Mouse (Mus musculus): ENCODE data around the gene Fcer1g. TPM values are rescaled to one million over a fixed set of nuclear protein-coding genes. Genes with fewer than 3 reads are reported as not detected.

The Fcer1g gene
- polyA plus RNA-seq, 1 experiment from 2014 or later = 19.3 TPM

DNA sequence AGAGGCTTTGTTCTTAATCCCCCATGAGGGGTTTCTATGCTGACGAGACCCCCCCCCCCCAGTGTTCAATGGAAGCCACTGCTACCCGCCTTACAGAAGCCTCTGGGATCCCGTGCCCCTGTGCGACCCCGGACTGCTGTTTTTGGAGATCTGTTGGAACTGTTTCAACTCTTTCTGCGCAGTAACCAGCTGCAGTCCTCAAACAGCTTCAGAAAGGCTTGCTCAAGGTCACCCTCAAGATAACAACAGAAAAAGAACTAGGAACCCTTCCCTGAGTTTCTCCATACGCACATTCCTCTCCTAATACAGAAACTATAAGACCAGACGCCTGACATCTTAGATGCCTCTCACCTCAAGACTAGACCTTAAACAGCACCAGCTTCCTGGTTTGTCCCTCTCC, 45.1 kb downstream of the Fcer1g start:
- Histone ChIP-seq H3K27ac (ENCODE audit: low read length) (no peak overlapping the region), H3K9ac (ENCODE audit: low read depth, low read length) (no peak overlapping the region), H3K27me3 (ENCODE audit: control insufficient read depth, insufficient read depth, low read depth, low read length) (no peaks in the 10 kb centered on the region; the same call in 1 of the 2 replicates), H3K4me3 (ENCODE audit: low read depth, low read length) (no peak overlapping the region), H3K36me3 (ENCODE audit: control insufficient read depth, insufficient read depth, low read length) (no peaks in the 10 kb centered on the region), H3K9me3 (replicated peaks; ENCODE audit: control insufficient read depth, low read length, poor library complexity, severe bottlenecking) (no peaks in the 10 kb centered on the region), H3K4me2 (ENCODE audit: low read length) (no peak overlapping the region), H3K4me1 (ENCODE audit: control insufficient read depth, insufficient read depth, low read length) (peaks cover 19% of the 10 kb centered on the region)
- ATAC-seq = no peak
- 10% methylated on average over 8 of the region's 8 CpGs for WGBS

DNA sequence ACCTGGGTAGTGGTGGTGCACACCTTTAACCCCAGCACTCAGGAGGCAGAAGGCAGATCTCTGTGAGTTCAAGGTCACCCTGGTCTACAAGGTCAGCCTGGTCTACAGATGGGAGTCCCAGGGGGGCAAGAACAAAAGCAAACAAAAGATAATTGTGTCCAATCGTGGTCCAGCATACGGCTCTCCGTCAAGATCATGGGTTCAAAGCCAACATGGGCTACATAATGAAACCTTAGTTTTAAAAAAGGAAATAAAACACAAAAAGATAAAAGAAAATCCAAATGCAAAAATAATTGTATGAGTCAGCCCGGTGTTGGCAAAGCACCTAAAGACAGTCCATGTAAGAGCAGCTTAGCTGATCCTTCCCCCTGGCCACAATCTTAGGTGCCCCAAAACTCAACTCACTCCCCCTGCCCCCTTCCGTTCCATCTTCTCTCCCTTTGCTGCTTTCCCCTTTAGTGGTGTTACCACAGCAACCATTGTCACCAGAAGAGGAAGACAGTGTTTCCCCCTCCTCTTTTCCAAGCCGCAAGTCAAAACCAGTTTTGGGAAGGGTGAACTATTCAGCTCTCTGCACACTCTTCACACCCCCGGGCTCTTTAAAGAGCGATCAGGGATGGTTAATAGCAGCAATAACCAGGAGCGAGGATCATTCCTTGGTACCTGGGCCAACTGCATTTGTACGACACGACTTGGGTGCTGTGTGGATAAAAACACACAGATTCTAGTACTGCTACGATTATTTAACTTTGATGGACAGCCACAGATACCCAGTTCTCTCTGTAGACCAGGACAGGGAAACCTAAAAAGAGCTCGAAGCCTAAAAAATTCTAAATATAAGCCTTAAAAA, 46.1 kb downstream of the Fcer1g start:
- H3K4me3 ChIP-seq (ENCODE audit: low read depth, low read length) = no peak overlapping the region
- WGBS = 19% methylated on average over 13 of the region's 13 CpGs
- H3K9me3 ChIP-seq (replicated peaks; ENCODE audit: control insufficient read depth, low read length, poor library complexity, severe bottlenecking) = no peaks in the 10 kb centered on the region
- H3K36me3 ChIP-seq (ENCODE audit: control insufficient read depth, insufficient read depth, low read length) = no peaks in the 10 kb centered on the region
- no peak overlapping the region for H3K9ac ChIP-seq (ENCODE audit: low read depth, low read length)
- H3K4me1 ChIP-seq (ENCODE audit: control insufficient read depth, insufficient read depth, low read length) = peaks cover 10% of the 10 kb centered on the region
- 0 out of 2 replicates have a peak overlapping the region, but pooled peaks have one; percentile 4 for H3K4me2 ChIP-seq (ENCODE audit: low read length)
- no peaks in the 10 kb centered on the region for H3K27me3 ChIP-seq (ENCODE audit: control insufficient read depth, insufficient read depth, low read depth, low read length)
- no peak overlapping the region for H3K27ac ChIP-seq (ENCODE audit: low read length)
- ATAC-seq = no peak; the same call in 1 of the 2 replicates

DNA sequence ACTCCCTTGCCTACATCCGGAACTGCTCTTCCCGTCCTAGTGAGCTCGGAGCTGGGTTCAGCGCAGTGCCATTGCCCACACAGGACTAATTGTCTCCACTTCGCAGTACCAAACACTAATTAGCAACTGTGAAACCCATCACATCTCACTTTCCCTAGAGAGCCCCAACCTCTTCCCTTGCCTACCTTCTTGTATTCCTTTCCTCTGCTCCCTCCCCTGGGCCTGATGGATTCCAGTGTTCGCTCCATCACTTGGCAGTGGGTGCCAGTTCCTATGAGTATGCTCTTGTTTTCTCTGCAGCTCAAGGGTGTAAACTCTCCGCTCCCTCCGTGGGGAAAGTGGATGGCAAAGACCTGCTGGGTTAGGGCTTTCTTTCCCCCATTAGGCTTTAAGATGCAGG, 48.5 kb downstream of the Fcer1g start:
- Histone ChIP-seq H3K4me2 (ENCODE audit: low read length) (no peak overlapping the region), H3K9me3 (replicated peaks; ENCODE audit: control insufficient read depth, low read length, poor library complexity, severe bottlenecking) (no peaks in the 10 kb centered on the region), H3K27me3 (ENCODE audit: control insufficient read depth, insufficient read depth, low read depth, low read length) (no peaks in the 10 kb centered on the region), H3K27ac (ENCODE audit: low read length) (no peak overlapping the region), H3K36me3 (ENCODE audit: control insufficient read depth, insufficient read depth, low read length) (no peaks in the 10 kb centered on the region), H3K4me1 (ENCODE audit: control insufficient read depth, insufficient read depth, low read length) (peaks cover 5% of the 10 kb centered on the region), H3K4me3 (ENCODE audit: low read depth, low read length) (no peak overlapping the region), H3K9ac (ENCODE audit: low read depth, low read length) (no peak overlapping the region)
- 82% methylated on average over 8 of the region's 8 CpGs for WGBS
- ATAC-seq = no peak

DNA sequence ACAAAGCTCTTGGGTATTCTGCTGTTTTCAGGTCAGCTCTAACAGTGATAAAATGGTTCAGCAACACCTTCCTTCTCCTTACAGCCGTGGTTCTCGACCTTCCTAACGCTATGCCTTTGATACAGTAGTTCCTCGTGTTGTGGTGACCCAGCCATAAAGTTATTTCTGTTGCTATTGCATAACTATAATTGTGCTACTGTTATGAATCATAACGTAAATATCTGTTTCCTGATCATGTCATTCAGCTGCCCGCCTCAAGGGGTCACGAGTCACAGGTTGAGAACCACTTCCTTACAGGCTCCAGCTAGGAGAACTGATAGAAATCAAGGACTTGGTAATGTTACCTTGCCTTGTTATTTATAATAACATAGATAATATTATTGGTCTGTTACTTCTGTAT, 49.9 kb downstream of the Fcer1g start:
- 89% methylated on average over 7 of the region's 7 CpGs for WGBS
- Histone ChIP-seq H3K9ac (ENCODE audit: low read depth, low read length) (no peak overlapping the region), H3K4me3 (ENCODE audit: low read depth, low read length) (no peak overlapping the region), H3K27me3 (ENCODE audit: control insufficient read depth, insufficient read depth, low read depth, low read length) (no peaks in the 10 kb centered on the region), H3K4me1 (ENCODE audit: control insufficient read depth, insufficient read depth, low read length) (peaks cover 2% of the 10 kb centered on the region), H3K9me3 (replicated peaks; ENCODE audit: control insufficient read depth, low read length, poor library complexity, severe bottlenecking) (no peaks in the 10 kb centered on the region), H3K4me2 (ENCODE audit: low read length) (no peak overlapping the region), H3K36me3 (ENCODE audit: control insufficient read depth, insufficient read depth, low read length) (no peaks in the 10 kb centered on the region), H3K27ac (ENCODE audit: low read length) (no peak overlapping the region)
- ATAC-seq = no peak

DNA sequence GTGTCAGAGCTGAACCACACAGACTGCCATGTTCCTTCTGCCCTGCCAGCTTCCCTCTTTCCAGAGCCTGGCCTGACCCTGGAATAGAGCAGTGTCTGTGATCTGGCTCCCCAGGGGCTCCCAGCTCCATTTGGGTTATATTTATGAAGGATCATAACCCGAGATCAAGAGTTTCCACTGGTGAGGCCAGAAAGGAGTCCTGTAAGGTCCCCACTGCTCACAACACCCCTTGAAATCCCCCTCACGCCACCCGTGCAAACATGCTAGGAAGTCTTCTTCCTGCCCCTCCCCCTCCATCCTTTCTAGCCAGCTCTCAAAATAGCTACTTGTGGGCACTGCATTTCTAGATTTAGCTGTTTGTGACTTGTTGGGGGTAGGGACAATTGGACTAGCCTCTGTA, 50.5 kb downstream of the Fcer1g start:
- Histone ChIP-seq H3K4me1 (ENCODE audit: control insufficient read depth, insufficient read depth, low read length) (no peaks in the 10 kb centered on the region), H3K36me3 (ENCODE audit: control insufficient read depth, insufficient read depth, low read length) (no peaks in the 10 kb centered on the region), H3K27me3 (ENCODE audit: control insufficient read depth, insufficient read depth, low read depth, low read length) (no peaks in the 10 kb centered on the region), H3K4me3 (ENCODE audit: low read depth, low read length) (no peak overlapping the region), H3K9ac (ENCODE audit: low read depth, low read length) (no peak overlapping the region), H3K9me3 (replicated peaks; ENCODE audit: control insufficient read depth, low read length, poor library complexity, severe bottlenecking) (no peaks in the 10 kb centered on the region), H3K4me2 (ENCODE audit: low read length) (no peak overlapping the region), H3K27ac (ENCODE audit: low read length) (no peak overlapping the region)
- WGBS = 77% methylated on average over 3 of the region's 3 CpGs
- no peak for ATAC-seq

DNA sequence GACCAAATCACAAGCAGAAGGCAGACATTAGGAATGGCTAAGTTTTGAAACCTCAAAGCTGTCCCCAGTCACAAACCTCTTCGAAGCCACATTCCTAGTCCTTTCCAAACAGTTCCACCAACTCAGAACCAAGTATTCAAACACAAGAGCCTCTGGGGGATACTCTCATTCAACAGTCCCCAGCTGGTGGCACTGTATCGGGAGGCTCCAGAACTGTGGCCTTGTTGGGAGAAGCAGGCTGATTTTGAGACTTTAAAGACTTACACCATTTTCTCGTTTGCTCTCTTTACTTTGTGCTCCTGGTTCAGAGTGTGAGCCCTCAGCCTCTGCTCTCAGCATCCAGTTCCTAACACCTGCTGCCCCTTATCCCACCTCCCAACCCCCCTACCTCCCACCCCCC, 51.1 kb downstream of the Fcer1g start:
- 91% methylated on average over 3 of the region's 3 CpGs for WGBS
- Histone ChIP-seq H3K9ac (ENCODE audit: low read depth, low read length) (no peak overlapping the region), H3K9me3 (replicated peaks; ENCODE audit: control insufficient read depth, low read length, poor library complexity, severe bottlenecking) (no peaks in the 10 kb centered on the region), H3K4me2 (ENCODE audit: low read length) (no peak overlapping the region), H3K27me3 (ENCODE audit: control insufficient read depth, insufficient read depth, low read depth, low read length) (no peaks in the 10 kb centered on the region), H3K4me3 (ENCODE audit: low read depth, low read length) (no peak overlapping the region), H3K36me3 (ENCODE audit: control insufficient read depth, insufficient read depth, low read length) (no peaks in the 10 kb centered on the region), H3K27ac (ENCODE audit: low read length) (no peak overlapping the region), H3K4me1 (ENCODE audit: control insufficient read depth, insufficient read depth, low read length) (no peaks in the 10 kb centered on the region)
- ATAC-seq = no peak

Other genes with a start within 250 kb of the Fcer1g start
- 0.14 and 0.16 TPM in 2 replicates for gene Fcgr4, start 215.4 kb downstream of the Fcer1g start, polyA plus RNA-seq (2015; fragmentation: Nextera tagmentation; extraction: Ambion mirVana)
- gene Fcgr3, start 169.4 kb downstream of the Fcer1g start, polyA plus RNA-seq (2015; fragmentation: Nextera tagmentation; extraction: Ambion mirVana) = 6.8 and 9.0 TPM in 2 replicates
- 7.8 and 9.2 TPM in 2 replicates for gene Cfap126, start 120.4 kb downstream of the Fcer1g start, polyA plus RNA-seq (2015; fragmentation: Nextera tagmentation; extraction: Ambion mirVana)
- gene Sdhc, start 83.8 kb downstream of the Fcer1g start, polyA plus RNA-seq (2015; fragmentation: Nextera tagmentation; extraction: Ambion mirVana) = 284 and 311 TPM in 2 replicates
- 0.20 and 0.63 TPM in 2 replicates for gene Mpz, start 83.7 kb downstream of the Fcer1g start, polyA plus RNA-seq (2015; fragmentation: Nextera tagmentation; extraction: Ambion mirVana)
- gene Pcp4l1, start 38.1 kb downstream of the Fcer1g start, polyA plus RNA-seq (2015; fragmentation: Nextera tagmentation; extraction: Ambion mirVana) = 15.1 and 20.7 TPM in 2 replicates
- 0.38 and 0.47 TPM in 2 replicates for gene Nr1i3, start 20.4 kb downstream of the Fcer1g start, polyA plus RNA-seq (2015; fragmentation: Nextera tagmentation; extraction: Ambion mirVana)
- 46.8 and 58.3 TPM in 2 replicates for gene Tomm40l, start 11.9 kb downstream of the Fcer1g start, polyA plus RNA-seq (2015; fragmentation: Nextera tagmentation; extraction: Ambion mirVana)
- gene Apoa2, start 9.3 kb downstream of the Fcer1g start, polyA plus RNA-seq (2015; fragmentation: Nextera tagmentation; extraction: Ambion mirVana) = 2.1 and 3.1 TPM in 2 replicates
- gene Adamts4, start 16.1 kb upstream of the Fcer1g start, polyA plus RNA-seq (2015; fragmentation: Nextera tagmentation; extraction: Ambion mirVana) = 8.7 and 9.1 TPM in 2 replicates
- 218 and 225 TPM in 2 replicates for gene Ndufs2, start 17.0 kb upstream of the Fcer1g start, polyA plus RNA-seq (2015; fragmentation: Nextera tagmentation; extraction: Ambion mirVana)
- 113 and 115 TPM in 2 replicates for gene B4galt3, start 36.0 kb upstream of the Fcer1g start, polyA plus RNA-seq (2015; fragmentation: Nextera tagmentation; extraction: Ambion mirVana)
- 44.4 and 49.5 TPM in 2 replicates for gene Ppox, start 46.8 kb upstream of the Fcer1g start, polyA plus RNA-seq (2015; fragmentation: Nextera tagmentation; extraction: Ambion mirVana)
- gene Usp21, start 53.6 kb upstream of the Fcer1g start, polyA plus RNA-seq (2015; fragmentation: Nextera tagmentation; extraction: Ambion mirVana) = 105 and 112 TPM in 2 replicates
- 105 and 116 TPM in 2 replicates for gene Ufc1, start 60.7 kb upstream of the Fcer1g start, polyA plus RNA-seq (2015; fragmentation: Nextera tagmentation; extraction: Ambion mirVana)
- 53.6 and 55.2 TPM in 2 replicates for gene Dedd, start 94.8 kb upstream of the Fcer1g start, polyA plus RNA-seq (2015; fragmentation: Nextera tagmentation; extraction: Ambion mirVana)
- 53.8 and 56.9 TPM in 2 replicates for gene Nit1, start 111.3 kb upstream of the Fcer1g start, polyA plus RNA-seq (2015; fragmentation: Nextera tagmentation; extraction: Ambion mirVana)
- 146 and 166 TPM in 2 replicates for gene Pfdn2, start 111.3 kb upstream of the Fcer1g start, polyA plus RNA-seq (2015; fragmentation: Nextera tagmentation; extraction: Ambion mirVana)
- 4.3 and 4.6 TPM in 2 replicates for gene Klhdc9, start 126.4 kb upstream of the Fcer1g start, polyA plus RNA-seq (2015; fragmentation: Nextera tagmentation; extraction: Ambion mirVana)
- 3.6 and 3.9 TPM in 2 replicates for gene Nectin4, start 135.7 kb upstream of the Fcer1g start, polyA plus RNA-seq (2015; fragmentation: Nextera tagmentation; extraction: Ambion mirVana)
- 0.45 and 0.59 TPM in 2 replicates for gene Arhgap30, start 154.6 kb upstream of the Fcer1g start, polyA plus RNA-seq (2015; fragmentation: Nextera tagmentation; extraction: Ambion mirVana)
- 197 and 201 TPM in 2 replicates for gene Usf1, start 176.9 kb upstream of the Fcer1g start, polyA plus RNA-seq (2015; fragmentation: Nextera tagmentation; extraction: Ambion mirVana)
- 6.2 and 7.6 TPM in 2 replicates for gene Tstd1, start 184.5 kb upstream of the Fcer1g start, polyA plus RNA-seq (2015; fragmentation: Nextera tagmentation; extraction: Ambion mirVana)
- 10.4 and 10.5 TPM in 2 replicates for gene F11r, start 203.2 kb upstream of the Fcer1g start, polyA plus RNA-seq (2015; fragmentation: Nextera tagmentation; extraction: Ambion mirVana)

Measured in midbrain, embryonic 16.5 days (tissue).